Mouse (Mus musculus): ENCODE results near the gene Ints11. TPM values are rescaled to one million over a fixed set of nuclear protein-coding genes. Genes with fewer than 3 reads are reported as not detected.

Gene Ints11
- polyA plus RNA-seq, 1 experiment from 2014 or later: 79.3 TPM

- no peak for ATAC-seq (replicated peaks; ENCODE audit: low FRiP score)
- WGBS: 92% methylated on average over 7 of the region's 7 CpGs
- H3K9ac ChIP-seq (ENCODE audit: low read depth, low read length): no peak overlapping the region
- H3K9me3 ChIP-seq (ENCODE audit: control insufficient read depth, low read length): no peaks in the 10 kb centered on the region
- no peaks in the 10 kb centered on the region for H3K27me3 ChIP-seq (replicated peaks; ENCODE audit: control insufficient read depth, insufficient read depth, low read length)
- no peak overlapping the region for H3K4me2 ChIP-seq
- no peak overlapping the region for H3K4me3 ChIP-seq (ENCODE audit: low read depth, low read length)
- H3K27ac ChIP-seq (ENCODE audit: low read depth, low read length): no peak overlapping the region
- peaks cover 11% of the 10 kb centered on the region for H3K4me1 ChIP-seq (replicated peaks; ENCODE audit: control insufficient read depth, insufficient read depth, low read length)
- H3K36me3 ChIP-seq (ENCODE audit: control insufficient read depth, insufficient read depth, low read length): peaks cover 45% of the 10 kb centered on the region
- no peak for DNase-seq (ENCODE audit: low spot score)
These were observed 30.0 kb downstream of the Ints11 start for GRCm38 (mm10) chr4:155899355-155899754.

DNA sequence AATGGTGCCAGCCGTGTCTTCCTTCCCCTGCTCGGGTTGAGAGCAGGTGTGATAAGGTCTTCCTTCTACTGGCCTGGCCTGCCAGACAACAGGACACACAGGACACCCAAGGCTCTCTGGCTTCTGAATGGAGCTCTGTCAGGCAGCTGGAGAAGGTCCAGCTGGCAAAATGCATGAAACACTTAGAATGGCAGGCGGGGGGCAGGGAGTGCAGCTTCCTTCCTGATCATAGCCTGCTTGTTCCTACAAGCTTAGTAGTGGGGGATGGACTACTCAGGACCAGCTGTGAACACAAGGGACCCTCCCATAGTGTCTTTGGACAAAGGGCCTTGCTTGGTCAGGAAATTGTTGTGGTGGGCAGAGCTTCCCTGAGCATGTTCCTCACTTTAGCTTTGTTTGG lies 31.9 kb downstream of the Ints11 start:
- WGBS: 84% methylated on average over 3 of the region's 3 CpGs
- Histone ChIP-seq H3K4me3 (ENCODE audit: low read depth, low read length) (no peak overlapping the region), H3K4me2 (no peak overlapping the region), H3K27me3 (replicated peaks; ENCODE audit: control insufficient read depth, insufficient read depth, low read length) (no peaks in the 10 kb centered on the region), H3K9me3 (ENCODE audit: control insufficient read depth, low read length) (no peaks in the 10 kb centered on the region), H3K9ac (ENCODE audit: low read depth, low read length) (no peak overlapping the region), H3K4me1 (replicated peaks; ENCODE audit: control insufficient read depth, insufficient read depth, low read length) (no peaks in the 10 kb centered on the region), H3K36me3 (ENCODE audit: control insufficient read depth, insufficient read depth, low read length) (peaks cover 46% of the 10 kb centered on the region), H3K27ac (ENCODE audit: low read depth, low read length) (no peak overlapping the region)
- ATAC-seq (replicated peaks; ENCODE audit: low FRiP score): no peak
- no peak for DNase-seq (ENCODE audit: low spot score)

DNA sequence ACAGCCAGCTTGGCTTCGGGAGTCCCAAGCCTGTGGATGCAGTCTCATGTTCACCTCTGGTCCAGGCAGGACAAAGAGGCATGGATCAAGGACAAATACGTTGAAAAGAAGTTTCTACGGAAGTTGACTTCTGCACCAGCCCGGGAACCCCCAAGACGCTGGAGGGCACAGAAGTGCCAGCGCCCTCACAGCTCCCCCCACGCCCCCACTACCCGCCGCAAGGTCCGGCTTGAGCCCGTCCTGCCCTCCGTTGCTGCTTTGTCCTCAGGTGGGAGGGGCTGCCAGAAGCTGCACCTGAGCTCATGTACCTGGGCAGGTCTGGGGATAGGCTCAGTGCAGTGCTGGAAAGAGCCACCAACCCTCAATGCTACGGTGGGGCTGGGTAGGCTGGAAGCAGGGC lies 33.9 kb downstream of the Ints11 start:
- Histone ChIP-seq H3K36me3 (ENCODE audit: control insufficient read depth, insufficient read depth, low read length) (peaks cover 37% of the 10 kb centered on the region), H3K4me1 (replicated peaks; ENCODE audit: control insufficient read depth, insufficient read depth, low read length) (no peaks in the 10 kb centered on the region), H3K27ac (ENCODE audit: low read depth, low read length) (no peak overlapping the region), H3K9ac (ENCODE audit: low read depth, low read length) (no peak overlapping the region), H3K4me3 (ENCODE audit: low read depth, low read length) (no peak overlapping the region), H3K27me3 (replicated peaks; ENCODE audit: control insufficient read depth, insufficient read depth, low read length) (no peaks in the 10 kb centered on the region), H3K9me3 (ENCODE audit: control insufficient read depth, low read length) (no peaks in the 10 kb centered on the region), H3K4me2 (no peak overlapping the region)
- DNase-seq (ENCODE audit: low spot score): no peak
- ATAC-seq (replicated peaks; ENCODE audit: low FRiP score): no peak
- 95% methylated on average over 13 of the region's 13 CpGs for whole genome bisulfite sequencing

DNA sequence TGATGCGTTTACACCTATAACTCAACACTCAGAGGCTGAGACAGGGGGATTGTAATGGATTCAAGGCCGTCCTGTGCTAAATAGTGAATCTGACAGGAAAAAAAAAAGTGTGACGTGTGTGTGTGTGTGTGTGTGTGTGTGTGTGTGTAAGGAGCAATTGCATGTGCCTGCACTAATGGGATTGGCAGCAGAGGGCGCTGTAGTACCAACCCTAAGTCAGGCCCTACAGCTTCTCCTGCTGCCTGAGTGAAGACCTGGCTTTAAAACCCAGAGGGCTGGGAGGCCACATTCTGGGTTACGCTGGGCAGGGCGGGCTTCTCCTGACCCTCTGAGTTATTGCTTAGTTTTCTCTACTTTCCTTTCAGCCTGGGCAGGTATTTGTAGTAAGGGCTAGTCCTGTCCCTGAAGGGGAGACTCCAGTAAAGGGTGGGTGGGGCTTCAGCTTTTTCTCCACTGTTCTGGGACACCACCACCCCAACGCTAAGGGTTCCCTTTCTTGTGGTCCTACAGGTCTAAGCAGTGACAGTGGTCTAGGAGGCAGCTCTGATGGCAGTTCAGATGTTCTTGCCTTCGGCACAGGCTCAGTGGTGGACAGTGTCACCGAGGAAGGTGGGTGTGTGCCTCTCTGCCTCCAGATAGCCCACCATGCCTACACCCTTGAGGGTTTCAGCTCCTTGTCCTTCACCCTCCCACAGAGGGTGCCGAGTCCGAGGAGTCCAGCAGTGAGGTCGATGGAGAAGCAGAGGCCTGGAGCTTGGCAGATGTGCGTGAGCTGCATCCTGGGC lies 35.2 kb downstream of the Ints11 start:
- no peak overlapping the region for H3K27ac ChIP-seq (ENCODE audit: low read depth, low read length)
- no peaks in the 10 kb centered on the region for H3K4me1 ChIP-seq (replicated peaks; ENCODE audit: control insufficient read depth, insufficient read depth, low read length)
- no peaks in the 10 kb centered on the region for H3K27me3 ChIP-seq (replicated peaks; ENCODE audit: control insufficient read depth, insufficient read depth, low read length)
- no peak overlapping the region for H3K4me2 ChIP-seq
- H3K9ac ChIP-seq (ENCODE audit: low read depth, low read length): no peak overlapping the region
- DNase-seq (ENCODE audit: low spot score): no peak
- H3K9me3 ChIP-seq (ENCODE audit: control insufficient read depth, low read length): no peaks in the 10 kb centered on the region
- H3K36me3 ChIP-seq (ENCODE audit: control insufficient read depth, insufficient read depth, low read length): peaks cover 31% of the 10 kb centered on the region
- no peak for ATAC-seq (replicated peaks; ENCODE audit: low FRiP score)
- 84% methylated on average over 13 of the region's 13 CpGs for WGBS
- H3K4me3 ChIP-seq (ENCODE audit: low read depth, low read length): no peak overlapping the region

- H3K36me3 ChIP-seq (ENCODE audit: control insufficient read depth, insufficient read depth, low read length): peaks cover 23% of the 10 kb centered on the region
- 87% methylated on average over 13 of the region's 13 CpGs for WGBS
- H3K4me3 ChIP-seq (ENCODE audit: low read depth, low read length): no peak overlapping the region
These were observed 36.3 kb downstream of the Ints11 start for GRCm38 (mm10) chr4:155905634-155906033.

GRCm38 (mm10) chr4:155906125-155906524 lies 36.8 kb downstream of the Ints11 start:
- 85% methylated on average over 9 of the region's 9 CpGs for WGBS
- H3K36me3 ChIP-seq (ENCODE audit: control insufficient read depth, insufficient read depth, low read length): peaks cover 20% of the 10 kb centered on the region

More at GRCm38 (mm10) chr4:155905634-155906033, 36.3 kb downstream of the Ints11 start:
- Histone ChIP-seq H3K9me3 (ENCODE audit: control insufficient read depth, low read length) (no peaks in the 10 kb centered on the region), H3K9ac (ENCODE audit: low read depth, low read length) (no peak overlapping the region), H3K4me2 (no peak overlapping the region), H3K27ac (ENCODE audit: low read depth, low read length) (no peak overlapping the region), H3K4me1 (replicated peaks; ENCODE audit: control insufficient read depth, insufficient read depth, low read length) (no peaks in the 10 kb centered on the region), H3K27me3 (replicated peaks; ENCODE audit: control insufficient read depth, insufficient read depth, low read length) (no peaks in the 10 kb centered on the region)
- no peak for DNase-seq (ENCODE audit: low spot score)
- ATAC-seq (replicated peaks; ENCODE audit: low FRiP score): no peak

GRCm38 (mm10) chr4:155907003-155907402 lies 37.7 kb downstream of the Ints11 start:
- H3K9ac ChIP-seq (ENCODE audit: low read depth, low read length): no peak overlapping the region
- H3K27ac ChIP-seq (ENCODE audit: low read depth, low read length): no peak overlapping the region
- H3K27me3 ChIP-seq (replicated peaks; ENCODE audit: control insufficient read depth, insufficient read depth, low read length): no peaks in the 10 kb centered on the region
- WGBS: 79% methylated on average over 11 of the region's 11 CpGs
- no peaks in the 10 kb centered on the region for H3K9me3 ChIP-seq (ENCODE audit: control insufficient read depth, low read length)
- H3K4me2 ChIP-seq: no peak overlapping the region
- peaks cover 18% of the 10 kb centered on the region for H3K36me3 ChIP-seq (ENCODE audit: control insufficient read depth, insufficient read depth, low read length)
- ATAC-seq (replicated peaks; ENCODE audit: low FRiP score) (no peak), DNase-seq (ENCODE audit: low spot score) (no peak)
- no peaks in the 10 kb centered on the region for H3K4me1 ChIP-seq (replicated peaks; ENCODE audit: control insufficient read depth, insufficient read depth, low read length)
- no peak overlapping the region for H3K4me3 ChIP-seq (ENCODE audit: low read depth, low read length)

More at GRCm38 (mm10) chr4:155906125-155906524, 36.8 kb downstream of the Ints11 start:
- no peaks in the 10 kb centered on the region for H3K4me1 ChIP-seq (replicated peaks; ENCODE audit: control insufficient read depth, insufficient read depth, low read length)
- H3K4me2 ChIP-seq: no peak overlapping the region
- H3K27ac ChIP-seq (ENCODE audit: low read depth, low read length): no peak overlapping the region
- no peaks in the 10 kb centered on the region for H3K27me3 ChIP-seq (replicated peaks; ENCODE audit: control insufficient read depth, insufficient read depth, low read length)
- DNase-seq (ENCODE audit: low spot score) (no peak), ATAC-seq (replicated peaks; ENCODE audit: low FRiP score) (no peak)
- no peak overlapping the region for H3K4me3 ChIP-seq (ENCODE audit: low read depth, low read length)
- H3K9ac ChIP-seq (ENCODE audit: low read depth, low read length): no peak overlapping the region
- H3K9me3 ChIP-seq (ENCODE audit: control insufficient read depth, low read length): no peaks in the 10 kb centered on the region

GRCm38 (mm10) chr4:155908281-155908680 lies 38.9 kb downstream of the Ints11 start:
- Histone ChIP-seq H3K4me1 (replicated peaks; ENCODE audit: control insufficient read depth, insufficient read depth, low read length) (no peaks in the 10 kb centered on the region), H3K4me2 (no peak overlapping the region), H3K4me3 (ENCODE audit: low read depth, low read length) (no peak overlapping the region), H3K27ac (ENCODE audit: low read depth, low read length) (no peak overlapping the region), H3K36me3 (ENCODE audit: control insufficient read depth, insufficient read depth, low read length) (peaks cover 9% of the 10 kb centered on the region; the same call in 1 of the 2 replicates), H3K9me3 (ENCODE audit: control insufficient read depth, low read length) (no peaks in the 10 kb centered on the region), H3K27me3 (replicated peaks; ENCODE audit: control insufficient read depth, insufficient read depth, low read length) (no peaks in the 10 kb centered on the region), H3K9ac (ENCODE audit: low read depth, low read length) (no peak overlapping the region)
- DNase-seq (ENCODE audit: low spot score) (no peak), ATAC-seq (replicated peaks; ENCODE audit: low FRiP score) (no peak)
- WGBS: 75% methylated on average over 7 of the region's 7 CpGs

DNA sequence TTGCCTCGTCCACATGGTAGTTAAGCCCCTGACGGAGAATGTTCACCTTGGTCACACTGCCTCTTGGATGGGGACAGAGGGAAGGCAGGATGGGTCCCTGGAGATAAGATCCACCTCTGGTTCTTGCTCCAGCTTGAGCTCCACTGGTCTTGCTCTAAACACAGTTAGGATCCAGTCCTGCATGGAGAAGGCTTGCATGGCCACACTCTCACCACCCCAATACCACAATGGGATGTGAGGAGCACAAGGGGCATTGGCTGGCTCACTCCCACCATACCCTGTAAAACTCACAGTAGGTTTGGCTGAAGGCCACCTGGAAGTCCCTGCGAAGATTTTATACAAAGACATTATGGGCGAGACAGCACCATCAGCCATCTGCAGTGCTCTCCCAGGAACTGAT lies 39.4 kb downstream of the Ints11 start:
- WGBS: 91% methylated on average over 4 of the region's 4 CpGs
- Histone ChIP-seq H3K27ac (ENCODE audit: low read depth, low read length) (no peak overlapping the region), H3K4me2 (no peak overlapping the region), H3K4me3 (ENCODE audit: low read depth, low read length) (no peak overlapping the region), H3K9ac (ENCODE audit: low read depth, low read length) (no peak overlapping the region), H3K4me1 (replicated peaks; ENCODE audit: control insufficient read depth, insufficient read depth, low read length) (no peaks in the 10 kb centered on the region), H3K9me3 (ENCODE audit: control insufficient read depth, low read length) (no peaks in the 10 kb centered on the region), H3K27me3 (replicated peaks; ENCODE audit: control insufficient read depth, insufficient read depth, low read length) (no peaks in the 10 kb centered on the region), H3K36me3 (ENCODE audit: control insufficient read depth, insufficient read depth, low read length) (peaks cover 4% of the 10 kb centered on the region; the same call in 1 of the 2 replicates)
- DNase-seq (ENCODE audit: low spot score) (no peak), ATAC-seq (replicated peaks; ENCODE audit: low FRiP score) (no peak)
